In genomic region chr2:180892841-180893521, GRCm38 (mm10) we compare ENCODE assay signal across 7 mouse cellular contexts. TPM values are rescaled to one million over a fixed set of nuclear protein-coding genes. Genes with fewer than 3 reads are reported as not detected.
DNase-seq lines count a peak whose midpoint lies in the region; ATAC-seq and TF ChIP-seq lines count a peak whose summit lies in the region.

No protein-coding gene starts in this region.

- H3K27me3 ChIP-seq in E14TG2a.4 (ENCODE audit: insufficient read depth, low read length): peaks cover 95% of the 10 kb centered on the region
- peaks cover 89% of the 10 kb centered on the region for H3K27me3 ChIP-seq in embryonic facial prominence, embryonic 12.5 days
- no peaks in the 10 kb centered on the region for H3K27me3 ChIP-seq in hindbrain, embryonic 15.5 days

- peak; percentile 54 for DNase-seq in adrenal gland, adult 2 months
- DNase-seq in left cerebral cortex, postnatal 4 days: peak; percentile 90

- no peak for ATAC-seq in embryonic facial prominence, embryonic 12.5 days (ENCODE audit: insufficient number of reproducible peaks, insufficient read depth, low FRiP score, low TSS enrichment)
- peak; percentile 70 for ATAC-seq in hindbrain, embryonic 15.5 days (ENCODE audit: low FRiP score, low read depth)
- ATAC-seq in megakaryocyte progenitor cell, adult 5-6 weeks (replicated peaks; ENCODE audit: poor library complexity): no peak

- H3K4me1 ChIP-seq in E14TG2a.4 (replicated peaks; ENCODE audit: low read depth, low read length): peaks cover 76% of the 10 kb centered on the region
- peaks cover 32% of the 10 kb centered on the region for H3K4me1 ChIP-seq in embryonic facial prominence, embryonic 12.5 days
- H3K4me1 ChIP-seq in hindbrain, embryonic 15.5 days (replicated peaks): peaks cover 68% of the 10 kb centered on the region
- peaks cover 43% of the 10 kb centered on the region for H3K4me1 ChIP-seq in olfactory bulb, adult 2 months (ENCODE audit: control insufficient read depth, insufficient read depth, low read length)

- TF ChIP-seq CTCF in E14TG2a.4 (conservative IDR thresholded peaks at IDR 0.05; ENCODE audit: low read length): no peak
- no peak for TF ChIP-seq CTCF in olfactory bulb, adult 2 months (IDR thresholded peaks at IDR 0.05; ENCODE audit: insufficient read depth, low read depth, low read length)

- H3K36me3 ChIP-seq in E14TG2a.4 (ENCODE audit: insufficient read depth, low read length): no peaks in the 10 kb centered on the region
- H3K36me3 ChIP-seq in embryonic facial prominence, embryonic 12.5 days: no peaks in the 10 kb centered on the region
- no peaks in the 10 kb centered on the region for H3K36me3 ChIP-seq in hindbrain, embryonic 15.5 days

- no peaks in the 10 kb centered on the region for H3K9me3 ChIP-seq in E14TG2a.4 (ENCODE audit: low read length)
- no peaks in the 10 kb centered on the region for H3K9me3 ChIP-seq in embryonic facial prominence, embryonic 12.5 days
- H3K9me3 ChIP-seq in hindbrain, embryonic 15.5 days: no peaks in the 10 kb centered on the region

- H3K9ac ChIP-seq in embryonic facial prominence, embryonic 12.5 days: peak overlapping the region; percentile 42
- peak overlapping the region; percentile 99 for H3K9ac ChIP-seq in hindbrain, embryonic 15.5 days

- H3K4me3 ChIP-seq in E14TG2a.4 (replicated peaks; ENCODE audit: low read length): peak overlapping the region; percentile 83
- peak overlapping the region; percentile 47 for H3K4me3 ChIP-seq in embryonic facial prominence, embryonic 12.5 days
- peak overlapping the region; percentile 80 for H3K4me3 ChIP-seq in hindbrain, embryonic 15.5 days
- peak overlapping the region; percentile 87 for H3K4me3 ChIP-seq in olfactory bulb, adult 2 months (ENCODE audit: insufficient read depth, low read depth, low read length)

- WGBS in embryonic facial prominence, embryonic 12.5 days: under 1% methylated on average over 91 of the region's 97 CpGs
- under 1% methylated on average over 89 of the region's 97 CpGs for WGBS in hindbrain, embryonic 15.5 days
- under 1% methylated on average over 97 of the region's 97 CpGs for WGBS in olfactory bulb, adult 2 months

- no peak overlapping the region; the same call in 1 of the 2 replicates for H3K27ac ChIP-seq in embryonic facial prominence, embryonic 12.5 days
- peak overlapping the region; percentile 98 for H3K27ac ChIP-seq in hindbrain, embryonic 15.5 days (replicated peaks)
- H3K27ac ChIP-seq in olfactory bulb, adult 2 months (ENCODE audit: insufficient read depth, low read depth, low read length): peak overlapping the region; percentile 98

- peak overlapping the region; percentile 65 for H3K4me2 ChIP-seq in embryonic facial prominence, embryonic 12.5 days (replicated peaks)
- H3K4me2 ChIP-seq in hindbrain, embryonic 15.5 days: peak overlapping the region; percentile 63

- intact Hi-C loops in left cerebral cortex, postnatal 4 days (cut with DNase I): loop anchor here (5.0 kb wide), 1 partner anchor 66 kb away; no protein-coding TSS in a partner anchor

- peak; percentile 96 for TF ChIP-seq POLR2A in olfactory bulb, adult 2 months (IDR thresholded peaks at IDR 0.05; ENCODE audit: insufficient read depth, low read depth, low read length)

RNA-seq across cellular contexts. Expression of gene Ythdf1, which starts 27.8 kb away (rescaled TPM):
- total RNA-seq in adrenal gland, adult 2 months (2021): 10 to 100 TPM; 41.8 to 57.9 TPM
- polyA plus RNA-seq in adrenal gland, adult 2 months (2012; rRNA removed): 18.1 and 29.5 TPM in 2 replicates
- 71.3 and 72.6 TPM in 2 replicates for polyA plus RNA-seq in embryonic facial prominence, embryonic 12.5 days (2016; fragmentation: Nextera tagmentation; extraction: Ambion mirVana)
- 50.1 and 54.9 TPM in 2 replicates for polyA plus RNA-seq in hindbrain, embryonic 15.5 days (2015; fragmentation: Nextera tagmentation; extraction: Ambion mirVana)
- total RNA-seq in left cerebral cortex, postnatal 4 days (2021): 10 to 100 TPM; 54.8 to 66.4 TPM
- polyA plus RNA-seq in olfactory bulb, adult 2 months (2012; ENCODE audit: insufficient read depth, insufficient read length, low replicate concordance, missing spikeins): not detected in 2 replicates
- 69.2 and 75.6 TPM in 2 replicates for total RNA-seq in megakaryocyte progenitor cell, adult 5-6 weeks (2015)
- total RNA-seq in megakaryocyte progenitor cell, adult 5-6 weeks (2017): 27.0 and 32.9 TPM in 2 replicates

RNA-seq across cellular contexts. Expression of gene Birc7, which starts 35.8 kb away (rescaled TPM):
- total RNA-seq in adrenal gland, adult 2 months (2021): not detected
- not detected in 2 replicates for polyA plus RNA-seq in adrenal gland, adult 2 months (2012; rRNA removed)
- polyA plus RNA-seq in embryonic facial prominence, embryonic 12.5 days (2016; fragmentation: Nextera tagmentation; extraction: Ambion mirVana): 0.14 TPM in 1 of 2 replicates, not detected in the other
- 0.18 and 0.31 TPM in 2 replicates for polyA plus RNA-seq in hindbrain, embryonic 15.5 days (2015; fragmentation: Nextera tagmentation; extraction: Ambion mirVana)
- not detected for total RNA-seq in left cerebral cortex, postnatal 4 days (2021)
- polyA plus RNA-seq in olfactory bulb, adult 2 months (2012; ENCODE audit: insufficient read depth, insufficient read length, low replicate concordance, missing spikeins): not detected in 2 replicates
- total RNA-seq in megakaryocyte progenitor cell, adult 5-6 weeks (2015): not detected in 2 replicates
- not detected in 2 replicates for total RNA-seq in megakaryocyte progenitor cell, adult 5-6 weeks (2017)
